Mouse (Mus musculus) spleen, adult 2 months (tissue): ENCODE results near the gene Rps6kb2.

ENCODE experiments used
- CTCF ChIP-seq: fragments of 200-500 bp; IDR thresholded peaks from 2 replicates; pipeline ENCODE4 v1.5.1; 2011; ENCODE audit warnings: mild to moderate bottlenecking, inconsistent platforms; ENCODE audit not compliant: insufficient read depth, insufficient read length, insufficient replicate concordance; ENCODE audit errors: extremely low read depth
- POLR2A ChIP-seq: fragments of 200-500 bp; IDR thresholded peaks from 2 replicates; pipeline ENCODE4 v1.6.1; 2011; ENCODE audit warnings: low read depth, low read length, inconsistent platforms

DNA sequence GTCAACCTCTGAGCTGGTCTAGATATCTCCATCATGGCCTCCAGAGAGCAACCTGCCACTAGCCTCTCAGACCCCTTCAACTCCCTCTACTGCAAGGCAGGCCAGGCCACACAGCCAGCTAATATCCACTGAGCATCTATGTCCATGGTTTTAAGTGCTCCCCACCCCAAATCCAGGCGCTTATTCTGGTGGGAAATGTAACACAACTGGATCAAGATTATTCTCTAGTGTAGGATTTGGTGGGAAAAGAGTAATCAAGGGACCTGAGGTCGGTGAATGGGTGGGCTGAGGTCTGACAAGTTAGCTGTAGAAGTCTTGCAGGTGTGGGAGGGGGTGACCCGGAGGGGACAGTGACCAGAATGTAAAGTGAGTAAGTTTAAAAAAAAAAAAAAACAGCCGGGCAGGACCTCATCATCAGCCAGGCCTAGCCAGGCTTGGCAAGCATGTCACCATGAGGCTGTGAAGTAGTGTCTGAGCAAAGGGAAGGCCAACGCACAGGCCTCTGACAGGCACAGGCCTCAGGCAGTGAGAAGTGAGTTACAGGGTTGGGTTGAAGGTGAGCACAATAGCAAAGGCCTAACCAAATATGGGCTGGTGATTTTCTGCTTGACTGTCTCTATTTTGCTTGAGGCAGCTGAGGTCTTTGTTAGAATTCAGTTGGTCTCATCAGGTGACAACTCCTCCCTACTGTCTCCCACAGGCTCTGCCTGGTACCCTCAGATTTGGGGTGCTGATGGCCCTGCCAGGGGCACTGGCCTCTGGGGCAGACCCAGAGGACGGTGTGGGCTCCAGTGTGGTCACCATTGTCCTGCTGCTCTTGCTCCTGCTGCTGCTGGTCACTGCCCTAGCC is 7.7 kb downstream of the Rps6kb2 start:
- no peak for TF ChIP-seq CTCF
- TF ChIP-seq POLR2A: peak; percentile 82
